8 mouse cellular contexts compared by ENCODE assay signal in genomic region chr7:126898102-126898990, GRCm38 (mm10). TPM values are rescaled to one million over a fixed set of nuclear protein-coding genes. Genes with fewer than 3 reads are reported as not detected.
DNase-seq lines count a peak whose midpoint lies in the region; ATAC-seq and TF ChIP-seq lines count a peak whose summit lies in the region.

No protein-coding gene starts in this region.

- TF ChIP-seq CTCF in MEL (IDR thresholded peaks at IDR 0.05 in 2 of 3, conservative IDR thresholded peaks at IDR 0.05 in 1 of 3; ENCODE audit: control insufficient read depth in 1 of 3, insufficient read depth in 1 of 3, low read depth in 2 of 3, low read length in 3 of 3, poor library complexity in 1 of 3, severe bottlenecking in 1 of 3) = no peak
- no peak for TF ChIP-seq CTCF in cerebellum, adult 2 months (IDR thresholded peaks at IDR 0.05; ENCODE audit: borderline replicate concordance, insufficient read depth, low read depth, low read length)
- TF ChIP-seq CTCF in lung, postnatal 0 days (IDR thresholded peaks at IDR 0.05) = no peak

- no peaks in the 10 kb centered on the region for H3K27me3 ChIP-seq in MEL (ENCODE audit: control insufficient read depth in 1 of 2, insufficient read depth in 2 of 2, low read length in 2 of 2)
- H3K27me3 ChIP-seq in cerebellum, adult 2 months (ENCODE audit: control insufficient read depth, insufficient read depth, low read length) = no peaks in the 10 kb centered on the region
- no peaks in the 10 kb centered on the region for H3K27me3 ChIP-seq in hindbrain, embryonic 10.5 days (ENCODE audit: insufficient read depth, poor library complexity, severe bottlenecking)
- H3K27me3 ChIP-seq in lung, postnatal 0 days (replicated peaks; ENCODE audit: insufficient read depth, low read length) = no peaks in the 10 kb centered on the region

- TF ChIP-seq POLR2A in MEL (IDR thresholded peaks at IDR 0.05; ENCODE audit: control insufficient read depth in 1 of 2, insufficient read depth in 1 of 2, low read depth in 1 of 2, low read length in 2 of 2, poor library complexity in 1 of 2) = peak; percentile 72 to 73
- TF ChIP-seq POLR2A in cerebellum, adult 2 months (IDR thresholded peaks at IDR 0.05; ENCODE audit: borderline replicate concordance, insufficient read depth, low read length) = peak; percentile 99

- H3K79me2 ChIP-seq in MEL (ENCODE audit: control insufficient read depth, insufficient read depth, low read length, poor library complexity) = peaks cover 4% of the 10 kb centered on the region; the same call in 1 of the 2 replicates

- H3K27ac ChIP-seq in MEL (ENCODE audit: control insufficient read depth, low read depth, low read length) = peak overlapping the region; percentile 84
- peak overlapping the region; percentile 94 for H3K27ac ChIP-seq in cerebellum, adult 2 months (ENCODE audit: insufficient read depth, low read length)
- H3K27ac ChIP-seq in hindbrain, embryonic 10.5 days = peak overlapping the region; percentile 89
- H3K27ac ChIP-seq in lung, postnatal 0 days (ENCODE audit: low read length) = peak overlapping the region; percentile 80

- peak overlapping the region; percentile 87 for H3K4me2 ChIP-seq in lung, postnatal 0 days (replicated peaks; ENCODE audit: low read depth, low read length)

- peak; percentile 98 for ATAC-seq in lung, postnatal 0 days

- H3K9ac ChIP-seq in MEL (ENCODE audit: control insufficient read depth, low read depth, low read length, poor library complexity, severe bottlenecking) = peak overlapping the region; percentile 90
- H3K9ac ChIP-seq in lung, postnatal 0 days (replicated peaks; ENCODE audit: low read depth) = peak overlapping the region; percentile 68

- H3K4me1 ChIP-seq in MEL (ENCODE audit: control insufficient read depth in 1 of 2, insufficient read depth in 2 of 2, low read length in 2 of 2) = peaks cover 4 to 12% of the 10 kb centered on the region in 2 experiments; a peak in 3 of 4 replicates
- no peaks in the 10 kb centered on the region; the same call in 1 of the 2 replicates for H3K4me1 ChIP-seq in cerebellum, adult 2 months (ENCODE audit: control insufficient read depth, insufficient read depth, low read length)
- H3K4me1 ChIP-seq in hindbrain, embryonic 10.5 days (replicated peaks) = peaks cover 19% of the 10 kb centered on the region
- H3K4me1 ChIP-seq in lung, postnatal 0 days (ENCODE audit: insufficient read depth, low read depth, low read length) = peaks cover 13% of the 10 kb centered on the region; the same call in 1 of the 2 replicates

- 11% methylated on average over 37 of the region's 37 CpGs for WGBS in cerebellum, adult 2 months
- WGBS in hindbrain, embryonic 10.5 days = 11% methylated on average over 37 of the region's 37 CpGs
- WGBS in lung, postnatal 0 days = 11% methylated on average over 34 of the region's 37 CpGs

- no peak for TF ChIP-seq RAD21 in MEL (IDR thresholded peaks at IDR 0.05; ENCODE audit: low read depth, low read length)

- H3K9me3 ChIP-seq in MEL (replicated peaks; ENCODE audit: insufficient read depth, low read length) = no peaks in the 10 kb centered on the region
- H3K9me3 ChIP-seq in hindbrain, embryonic 10.5 days = 0 out of 2 replicates have a peak, but pooled peaks cover 4% of the 10 kb centered on the region
- H3K9me3 ChIP-seq in lung, postnatal 0 days (ENCODE audit: low read length) = no peaks in the 10 kb centered on the region

- H3K36me3 ChIP-seq in MEL (ENCODE audit: control insufficient read depth in 1 of 2, insufficient read depth in 2 of 2, low read length in 2 of 2) = peaks cover 0 to 5% of the 10 kb centered on the region in 2 experiments; a peak in 2 of 4 replicates
- H3K36me3 ChIP-seq in hindbrain, embryonic 10.5 days = peaks cover 36% of the 10 kb centered on the region
- no peaks in the 10 kb centered on the region for H3K36me3 ChIP-seq in lung, postnatal 0 days (ENCODE audit: insufficient read depth, low read length)

- no peak for TF ChIP-seq EP300 in MEL (IDR thresholded peaks at IDR 0.05; ENCODE audit: low read depth in 1 of 2, low read length in 2 of 2)
- no peak for TF ChIP-seq EP300 in lung, postnatal 0 days (IDR thresholded peaks at IDR 0.05)

- peak overlapping the region; percentile 64 to 73 for H3K4me3 ChIP-seq in MEL (ENCODE audit: control insufficient read depth in 1 of 2, insufficient read depth in 1 of 2, low read depth in 2 of 2, low read length in 2 of 2)
- peak overlapping the region; percentile 86 for H3K4me3 ChIP-seq in cerebellum, adult 2 months (replicated peaks; ENCODE audit: insufficient read depth, low read depth, low read length)
- peak overlapping the region; percentile 68 for H3K4me3 ChIP-seq in hindbrain, embryonic 10.5 days
- H3K4me3 ChIP-seq in lung, postnatal 0 days (ENCODE audit: low read depth, low read length) = peak overlapping the region; percentile 73

- peak; percentile 94 for DNase-seq in MEL (ENCODE audit: low read depth, low spot score)
- peak; percentile 96 to 98 for DNase-seq in cerebellum, adult 2 months
- peak; percentile 94 for DNase-seq in forelimb bud, embryonic 11.5 days (ENCODE audit: low read depth, low spot score)
- DNase-seq in hindbrain, embryonic 10.5 days (ENCODE audit: low spot score) = peak; percentile 97
- peak; percentile 94 for DNase-seq in layer of hippocampus, adult 9-11 months
- peak; percentile 97 for DNase-seq in lung, postnatal 0 days (ENCODE audit: low spot score)
- DNase-seq in ovary, postnatal 14 days (ENCODE audit: low spot score) = peak; percentile 98
- DNase-seq in thymus, postnatal 14 days = peak; percentile 96

TF ChIP-seq in MEL, 35 proteins besides CTCF, POLR2A, EP300 and RAD21 (continues in another document):
- TF ChIP-seq ZMIZ1 (IDR thresholded peaks at IDR 0.05; ENCODE audit: low read depth, low read length) (peak; percentile 15; the same call in 1 of the 2 replicates), E2F4 (IDR thresholded peaks at IDR 0.05; ENCODE audit: borderline replicate concordance, low read depth, low read length) (no peak), POLR2AphosphoS5 (IDR thresholded peaks at IDR 0.05; ENCODE audit: borderline replicate concordance, low read depth, low read length) (no peak), JUND (IDR thresholded peaks at IDR 0.05; ENCODE audit: low read depth, low read length) (no peak), USF1 (IDR thresholded peaks at IDR 0.05; ENCODE audit: low read depth, low read length) (0 out of 2 replicates have a peak, but pooled peaks have one; percentile 25), TBP (IDR thresholded peaks at IDR 0.05; ENCODE audit: low read depth, low read length) (peak; percentile 24; the same call in 1 of the 2 replicates), POLR2AphosphoS2 (IDR thresholded peaks at IDR 0.05; ENCODE audit: low read length) (no peak), ZNF384 (IDR thresholded peaks at IDR 0.05; ENCODE audit: low read depth, low read length) (no peak), NRF1 (IDR thresholded peaks at IDR 0.05; ENCODE audit: insufficient read depth, low read depth, low read length, poor library complexity, severe bottlenecking) (peak; percentile 93), CHD1 (IDR thresholded peaks at IDR 0.05; ENCODE audit: low read depth, low read length) (0 out of 2 replicates have a peak, but pooled peaks have one; percentile 3), TAL1 (IDR thresholded peaks at IDR 0.05; ENCODE audit: low read length) (no peak), GATA1 (IDR thresholded peaks at IDR 0.05; ENCODE audit: low read depth, low read length) (no peak), KAT2A (conservative IDR thresholded peaks at IDR 0.05; ENCODE audit: low read depth, low read length) (no peak), HCFC1 (IDR thresholded peaks at IDR 0.05; ENCODE audit: low read depth, low read length) (peak; percentile 73)

RNA-seq across cellular contexts. Expression of gene Taok2, which starts 13.8 kb away (rescaled TPM):
- 26.2 and 34.2 TPM in 2 replicates for total RNA-seq in MEL (2012; rRNA removed)
- polyA plus RNA-seq in MEL (2012; ENCODE audit: insufficient read depth in 1 of 2, insufficient read length in 2 of 2, low read depth in 1 of 2, low replicate concordance in 2 of 2, missing spikeins in 1 of 2) = 10 to 100 TPM; 29.0 to 52.3 TPM
- polyA plus RNA-seq in cerebellum, adult 2 months (2012; rRNA removed) = 107 and 108 TPM in 2 replicates
- 56.2 and 56.4 TPM in 2 replicates for polyA plus RNA-seq in hindbrain, embryonic 10.5 days (2016; fragmentation: Nextera tagmentation; extraction: Ambion mirVana)
- polyA plus RNA-seq in lung, postnatal 0 days (2015; fragmentation: Nextera tagmentation; extraction: Ambion mirVana) = 36.1 and 39.0 TPM in 2 replicates

RNA-seq across cellular contexts. Expression of gene Tmem219, which starts 24.4 kb away (rescaled TPM):
- 18.0 and 18.8 TPM in 2 replicates for total RNA-seq in MEL (2012; rRNA removed)
- 10 to 100 TPM in 1 of 2 experiments, not detected in 1; 34.5 TPM for polyA plus RNA-seq in MEL (2012; ENCODE audit: insufficient read depth in 1 of 2, insufficient read length in 2 of 2, low read depth in 1 of 2, low replicate concordance in 2 of 2, missing spikeins in 1 of 2)
- 29.8 and 37.5 TPM in 2 replicates for polyA plus RNA-seq in cerebellum, adult 2 months (2012; rRNA removed)
- 31.6 and 37.9 TPM in 2 replicates for polyA plus RNA-seq in hindbrain, embryonic 10.5 days (2016; fragmentation: Nextera tagmentation; extraction: Ambion mirVana)
- polyA plus RNA-seq in lung, postnatal 0 days (2015; fragmentation: Nextera tagmentation; extraction: Ambion mirVana) = 42.5 and 45.0 TPM in 2 replicates

RNA-seq across cellular contexts. Expression of gene Kctd13, which starts 30.3 kb away (rescaled TPM):
- total RNA-seq in MEL (2012; rRNA removed) = 17.7 and 18.1 TPM in 2 replicates
- polyA plus RNA-seq in MEL (2012; ENCODE audit: insufficient read depth in 1 of 2, insufficient read length in 2 of 2, low read depth in 1 of 2, low replicate concordance in 2 of 2, missing spikeins in 1 of 2) = 10 to 100 TPM in 1 of 2 experiments, not detected in 1; 26.2 TPM
- polyA plus RNA-seq in cerebellum, adult 2 months (2012; rRNA removed) = 130 and 140 TPM in 2 replicates
- 23.9 and 35.5 TPM in 2 replicates for polyA plus RNA-seq in hindbrain, embryonic 10.5 days (2016; fragmentation: Nextera tagmentation; extraction: Ambion mirVana)
- polyA plus RNA-seq in lung, postnatal 0 days (2015; fragmentation: Nextera tagmentation; extraction: Ambion mirVana) = 12.1 and 14.9 TPM in 2 replicates

RNA-seq across cellular contexts. Expression of gene Ino80e, which starts 36.2 kb away (rescaled TPM):
- total RNA-seq in MEL (2012; rRNA removed) = 77.1 and 93.0 TPM in 2 replicates
- polyA plus RNA-seq in MEL (2012; ENCODE audit: insufficient read depth in 1 of 2, insufficient read length in 2 of 2, low read depth in 1 of 2, low replicate concordance in 2 of 2, missing spikeins in 1 of 2) = 100 to 1,000 TPM; 189 to 476 TPM
- 67.3 and 67.6 TPM in 2 replicates for polyA plus RNA-seq in cerebellum, adult 2 months (2012; rRNA removed)
- polyA plus RNA-seq in hindbrain, embryonic 10.5 days (2016; fragmentation: Nextera tagmentation; extraction: Ambion mirVana) = 102 and 105 TPM in 2 replicates
- polyA plus RNA-seq in lung, postnatal 0 days (2015; fragmentation: Nextera tagmentation; extraction: Ambion mirVana) = 52.2 and 54.7 TPM in 2 replicates

RNA-seq across cellular contexts. Expression of gene Hirip3, which starts 36.6 kb away (rescaled TPM):
- 44.0 and 55.6 TPM in 2 replicates for total RNA-seq in MEL (2012; rRNA removed)
- polyA plus RNA-seq in MEL (2012; ENCODE audit: insufficient read depth in 1 of 2, insufficient read length in 2 of 2, low read depth in 1 of 2, low replicate concordance in 2 of 2, missing spikeins in 1 of 2) = 100 to 1,000 TPM in 1 of 2 experiments, not detected in 1; 137 TPM
- 60.9 and 63.1 TPM in 2 replicates for polyA plus RNA-seq in cerebellum, adult 2 months (2012; rRNA removed)
- 38.7 and 48.1 TPM in 2 replicates for polyA plus RNA-seq in hindbrain, embryonic 10.5 days (2016; fragmentation: Nextera tagmentation; extraction: Ambion mirVana)
- polyA plus RNA-seq in lung, postnatal 0 days (2015; fragmentation: Nextera tagmentation; extraction: Ambion mirVana) = 8.4 and 9.3 TPM in 2 replicates

Comparison
In these comparisons a context has a peak if more than half of its experiments do, and no peak if none do; other contexts are left out.
1. Peak in every context shown above with its lines: DNase-seq, ATAC-seq, H3K4me3 ChIP-seq and H3K27ac ChIP-seq.